Mouse (Mus musculus) liver, embryonic 14.5 days (tissue): ENCODE data around the gene Slc25a21. TPM values are rescaled to one million over a fixed set of nuclear protein-coding genes. Genes with fewer than 3 reads are reported as not detected.
A peak's percentile ranks its signal among the peaks of the same experiment; 100 is the strongest.

ENCODE experiments used
- ATAC-seq: fragments of 200-750 bp; cut with Nextera tagmentation; 2 replicates; pipeline ENCODE4 v1.8.0; 2017; ENCODE audit warnings: moderate number of reproducible peaks, mild to moderate bottlenecking, moderate library complexity; ENCODE audit not compliant: insufficient read depth
- DNase-seq, 3 experiments: peaks; one replicate each; pipeline ENCODE4 v3.0.0-alpha.2; 2012 to 2013; ENCODE audit warnings: low read depth in 3 of 3, low spot score in 3 of 3
- H3K27ac ChIP-seq: fragments of 300-500 bp; sonication (generic); 2 replicates; pipeline ENCODE4 v1.5.1; 2014; ENCODE audit warnings: moderate library complexity, mild to moderate bottlenecking, control low read depth, inconsistent platforms
- H3K27me3 ChIP-seq: fragments of 300-500 bp; sonication (generic); 2 replicates; pipeline ENCODE4 v1.6.1; 2014; ENCODE audit warnings: mild to moderate bottlenecking, low read length, moderate library complexity; ENCODE audit not compliant: control insufficient read depth, insufficient read depth
- H3K36me3 ChIP-seq: fragments of 300-500 bp; sonication (generic); replicated peaks from 2 replicates; pipeline ENCODE4 v1.6.1; 2014; ENCODE audit warnings: low read depth; ENCODE audit not compliant: control insufficient read depth, insufficient read depth
- H3K4me1 ChIP-seq, 2 experiments: fragments of 200-500 bp in 1 of 2; fragments of 300-500 bp in 1 of 2; sonication (generic) in 1 of 2; replicated peaks; 2 replicates each; pipeline ENCODE4 v1.6.1; 2012 to 2014; ENCODE audit warnings: antibody characterized with exemption in 1 of 2, inconsistent platforms in 1 of 2, low read length in 1 of 2; ENCODE audit not compliant: control insufficient read depth in 2 of 2, insufficient read depth in 2 of 2
- H3K4me2 ChIP-seq: fragments of 300-500 bp; sonication (generic); 2 replicates; pipeline ENCODE4 v1.6.1; 2014; ENCODE audit warnings: low read depth, mild to moderate bottlenecking, control low read depth, moderate library complexity
- H3K4me3 ChIP-seq, 2 experiments: fragments of 200-500 bp in 1 of 2; fragments of 300-500 bp in 1 of 2; sonication (generic) in 1 of 2; 2 replicates each; pipeline ENCODE4 v1.5.1; 2012 to 2014; ENCODE audit warnings: low read depth in 2 of 2, low read length in 2 of 2, mild to moderate bottlenecking in 2 of 2, control low read depth in 1 of 2, inconsistent platforms in 1 of 2, moderate library complexity in 1 of 2; ENCODE audit not compliant: insufficient read depth in 1 of 2
- H3K9ac ChIP-seq: fragments of 300-500 bp; sonication (generic); replicated peaks from 2 replicates; pipeline ENCODE4 v1.6.1; 2014; ENCODE audit warnings: mild to moderate bottlenecking, control low read depth, moderate library complexity
- H3K9me3 ChIP-seq: fragments of 300-500 bp; sonication (generic); 2 replicates; pipeline ENCODE4 v1.6.1; 2016; ENCODE audit warnings: low read length, mixed read lengths; ENCODE audit not compliant: control insufficient read depth
- CTCF ChIP-seq: IDR thresholded peaks from 2 replicates; pipeline ENCODE4 v1.5.1; 2016; ENCODE audit warnings: antibody characterized with exemption, low read depth, control low read depth
- EP300 ChIP-seq: IDR thresholded peaks from 2 replicates; pipeline ENCODE4 v1.6.1; 2016; ENCODE audit warnings: antibody characterized with exemption, low read depth
- WGBS: fragments of 180-500 bp; shearing (Covaris S2); extraction: QIAGEN DNeasy Blood & Tissue Kit; methylation state at CpG from one replicate; pipeline ENCODE4 v1.1.7; 2014; ENCODE audit not compliant: insufficient replicate concordance; 5-methylcytosine and 5-hydroxymethylcytosine counted together
- polyA plus RNA-seq, 2 experiments: library from polyadenylated mRNA; depleted of rRNA in 1 of 2; stranded (reverse) in 1 of 2; unstranded in 1 of 2; fragments of >200 nt; fragmentation: Nextera tagmentation in 1 of 2; extraction: Ambion mirVana in 1 of 2; gene quantifications; 2 replicates each; pipeline versions ENCODE4 v1.2.1 to v1.2.3; 2012 to 2014

Slc25a21 gene
- polyA plus RNA-seq, 2 experiments, result 9.3 to 21.6 TPM

DNA sequence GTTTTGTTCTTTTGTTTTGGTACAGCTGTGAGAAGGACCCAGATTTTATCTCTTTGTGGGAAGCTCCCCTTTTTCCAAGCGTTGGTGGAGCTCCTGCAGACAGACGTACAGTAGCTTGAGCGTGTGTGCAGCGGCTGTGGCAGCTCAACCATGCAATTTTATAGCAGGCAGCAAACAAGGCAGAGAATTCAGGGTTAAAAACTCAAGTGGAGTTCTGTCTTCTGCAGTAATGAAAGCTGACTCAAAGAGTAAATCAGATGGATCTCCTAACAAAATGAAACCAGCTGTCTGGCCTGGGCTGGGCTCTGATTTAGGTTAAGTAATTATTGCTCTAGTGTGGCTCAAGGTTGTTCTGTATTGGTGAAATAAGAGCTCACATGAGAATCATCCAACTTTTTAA lies 120.7 kb downstream of the Slc25a21 start:
- DNase-seq (no peak), ATAC-seq (no peak)
- Histone ChIP-seq H3K9ac (no peak overlapping the region), H3K36me3 (no peaks in the 10 kb centered on the region), H3K4me3 (no peak overlapping the region), H3K27ac (no peak overlapping the region), H3K27me3 (no peaks in the 10 kb centered on the region), H3K4me2 (no peak overlapping the region), H3K9me3 (no peaks in the 10 kb centered on the region), H3K4me1 (no peaks in the 10 kb centered on the region)
- TF ChIP-seq CTCF (no peak), EP300 (no peak)
- 81% methylated on average over 4 of the region's 4 CpGs for WGBS

DNA sequence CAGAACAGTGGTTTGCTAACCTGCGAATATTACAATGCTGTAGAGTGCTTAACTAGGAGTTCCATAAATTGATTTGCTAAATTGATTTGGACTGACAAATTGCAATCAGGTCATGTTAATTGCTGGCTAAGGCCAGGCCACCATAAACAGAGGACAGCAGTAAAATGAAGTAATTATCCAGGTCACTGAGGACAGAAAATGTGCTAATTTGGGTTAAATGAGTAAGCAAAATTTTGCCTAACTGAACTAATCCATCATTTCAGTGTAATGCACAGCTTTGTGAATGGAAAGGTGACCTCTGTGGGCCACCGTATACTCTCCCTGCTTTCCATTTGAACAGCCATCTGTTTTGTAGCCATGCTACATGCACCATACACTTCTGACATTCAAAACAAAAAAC lies 124.7 kb downstream of the Slc25a21 start:
- no peaks in the 10 kb centered on the region for H3K36me3 ChIP-seq
- H3K27ac ChIP-seq, result no peak overlapping the region
- TF ChIP-seq CTCF, result no peak
- no peak for TF ChIP-seq EP300
- no peak overlapping the region for H3K9ac ChIP-seq
- no peak overlapping the region for H3K4me3 ChIP-seq
- ATAC-seq, result no peak
- no peak for DNase-seq
- no peaks in the 10 kb centered on the region for H3K9me3 ChIP-seq
- no peaks in the 10 kb centered on the region for H3K4me1 ChIP-seq
- H3K4me2 ChIP-seq, result no peak overlapping the region
- no peaks in the 10 kb centered on the region for H3K27me3 ChIP-seq
- WGBS, result 89% methylated on average over 2 of the region's 2 CpGs

DNA sequence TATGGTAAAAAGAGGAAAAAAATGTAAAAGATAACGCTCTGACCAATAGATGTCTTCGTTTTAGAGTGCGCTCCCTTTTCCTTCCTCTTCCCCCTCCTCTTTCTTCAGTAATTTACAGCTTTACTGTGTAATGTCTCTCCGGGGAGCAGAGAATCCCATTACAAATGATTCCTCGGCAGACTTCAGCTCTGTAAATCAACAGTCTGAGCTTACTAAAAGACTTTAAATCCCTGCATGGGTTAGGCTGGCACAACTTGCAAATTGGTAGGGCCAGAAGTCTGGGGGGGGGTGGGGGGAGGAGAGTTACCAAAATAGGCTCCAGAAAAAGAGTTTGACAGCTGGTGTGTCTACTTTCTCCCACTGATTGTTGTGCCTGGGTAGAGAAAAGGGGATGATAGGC lies 128.7 kb downstream of the Slc25a21 start:
- Histone ChIP-seq H3K9ac (no peak overlapping the region), H3K27me3 (no peaks in the 10 kb centered on the region), H3K36me3 (no peaks in the 10 kb centered on the region), H3K27ac (no peak overlapping the region), H3K4me2 (no peak overlapping the region), H3K4me1 (no peaks in the 10 kb centered on the region), H3K4me3 (no peak overlapping the region), H3K9me3 (no peaks in the 10 kb centered on the region)
- no peak for TF ChIP-seq EP300
- no peak for TF ChIP-seq CTCF
- ATAC-seq (no peak), DNase-seq (no peak)
- WGBS, result 63% methylated on average over 5 of the region's 5 CpGs

DNA sequence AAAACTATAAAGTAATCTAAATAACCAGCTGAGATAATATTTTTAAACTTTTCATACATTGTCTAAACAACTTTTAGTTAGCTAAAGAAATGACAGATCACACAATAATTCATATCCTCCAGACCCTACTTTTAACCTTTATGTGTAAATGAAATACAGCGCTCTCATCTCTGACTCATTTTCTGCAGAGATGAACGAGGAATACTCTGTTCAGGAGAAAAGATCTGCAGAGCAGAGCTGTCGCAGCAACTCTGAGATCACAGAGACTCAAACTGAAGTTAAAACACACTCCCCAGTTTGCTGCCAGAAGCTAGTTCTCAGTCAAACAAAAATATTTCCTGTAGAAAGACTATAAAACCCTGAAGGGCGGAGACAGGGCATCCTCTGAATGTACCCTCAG lies 177.5 kb downstream of the Slc25a21 start:
- H3K27ac ChIP-seq, result no peak overlapping the region
- no peak for TF ChIP-seq EP300
- no peak for TF ChIP-seq CTCF
- ATAC-seq, result no peak
- no peak for DNase-seq
- H3K4me3 ChIP-seq, result no peak overlapping the region
- H3K4me1 ChIP-seq, result no peaks in the 10 kb centered on the region
- no peaks in the 10 kb centered on the region for H3K36me3 ChIP-seq
- H3K27me3 ChIP-seq, result no peaks in the 10 kb centered on the region
- 68% methylated on average over 4 of the region's 4 CpGs for WGBS
- no peaks in the 10 kb centered on the region for H3K9me3 ChIP-seq
- no peak overlapping the region for H3K9ac ChIP-seq
- no peak overlapping the region for H3K4me2 ChIP-seq

DNA sequence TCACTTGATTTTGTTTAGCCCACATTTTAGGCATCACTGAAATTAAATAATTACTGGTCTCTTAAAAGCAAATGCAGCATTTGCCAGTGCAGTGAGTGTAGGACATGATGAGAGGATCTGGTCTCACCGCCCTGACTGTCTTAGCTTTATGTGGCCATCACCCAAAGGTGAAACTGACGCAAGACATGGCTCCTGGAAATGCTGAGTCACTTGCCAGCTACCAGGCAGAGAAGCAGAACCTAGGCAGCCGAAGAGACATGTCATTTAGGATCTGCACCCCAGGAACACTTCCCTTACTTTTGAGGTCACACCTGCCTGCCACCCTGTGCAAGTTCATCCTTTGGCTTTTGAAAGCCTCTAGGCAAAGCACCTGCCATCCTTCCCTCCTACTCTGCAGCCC lies 180.4 kb downstream of the Slc25a21 start:
- Histone ChIP-seq H3K27me3 (no peaks in the 10 kb centered on the region), H3K4me1 (no peaks in the 10 kb centered on the region), H3K4me3 (no peak overlapping the region), H3K9me3 (no peaks in the 10 kb centered on the region), H3K9ac (no peak overlapping the region), H3K4me2 (no peak overlapping the region), H3K27ac (no peak overlapping the region), H3K36me3 (no peaks in the 10 kb centered on the region)
- no peak for TF ChIP-seq EP300
- TF ChIP-seq CTCF, result no peak
- DNase-seq, result peak in 1 of 3 experiments; percentile 5
- no peak for ATAC-seq
- 58% methylated on average over 3 of the region's 3 CpGs for WGBS
